Mouse (Mus musculus) forebrain, embryonic 14.5 days (tissue): ENCODE results near the gene Tex13c2. TPM values are rescaled to one million over a fixed set of nuclear protein-coding genes. Genes with fewer than 3 reads are reported as not detected.

ENCODE experiments used
- ATAC-seq: fragments of 200-750 bp; cut with Nextera tagmentation; 2 replicates; pipeline ENCODE4 v1.8.0; 2017; ENCODE audit warnings: mild to moderate bottlenecking, moderate library complexity
- DNase-seq: peaks from one replicate; pipeline ENCODE4 v3.0.0-alpha.2; 2015; ENCODE audit warnings: low spot score
- H3K27ac ChIP-seq: fragments of 300-500 bp; sonication (generic); 2 replicates; pipeline ENCODE4 v1.5.1; 2014; ENCODE audit warnings: low read depth, mild to moderate bottlenecking, control low read depth, low read length, moderate library complexity
- H3K27me3 ChIP-seq: fragments of 300-500 bp; sonication (generic); replicated peaks from 2 replicates; pipeline ENCODE4 v1.6.1; 2014; ENCODE audit warnings: low read length, control low read depth, mixed read lengths; ENCODE audit not compliant: control insufficient read depth, insufficient read depth
- H3K36me3 ChIP-seq: fragments of 300-500 bp; sonication (generic); 2 replicates; pipeline ENCODE4 v1.6.1; 2014; ENCODE audit warnings: low read length, control low read depth; ENCODE audit not compliant: control insufficient read depth, insufficient read depth
- H3K4me1 ChIP-seq: fragments of 300-500 bp; sonication (generic); 2 replicates; pipeline ENCODE4 v1.6.1; 2014; ENCODE audit warnings: antibody characterized with exemption, low read length, control low read depth; ENCODE audit not compliant: control insufficient read depth, insufficient read depth
- H3K4me2 ChIP-seq: fragments of 300-500 bp; sonication (generic); 2 replicates; pipeline ENCODE4 v1.6.1; 2014; ENCODE audit warnings: mild to moderate bottlenecking, control low read depth, low read length
- H3K4me3 ChIP-seq: fragments of 300-500 bp; sonication (generic); 2 replicates; pipeline ENCODE4 v1.5.1; 2014; ENCODE audit warnings: low read depth, low read length, control low read depth
- H3K9ac ChIP-seq: fragments of 300-500 bp; sonication (generic); 2 replicates; pipeline ENCODE4 v1.6.1; 2014; ENCODE audit warnings: mild to moderate bottlenecking, low read length, control low read depth, moderate library complexity
- H3K9me3 ChIP-seq: fragments of 300-500 bp; sonication (generic); replicated peaks from 2 replicates; pipeline ENCODE4 v1.6.1; 2016; ENCODE audit warnings: low read length, control low read depth, mixed read lengths; ENCODE audit not compliant: control insufficient read depth
- WGBS: fragments of 180-500 bp; shearing (Covaris S2); extraction: QIAGEN DNeasy Blood & Tissue Kit; methylation state at CpG from one replicate; pipeline ENCODE4 v1.1.7; 2014; 5-methylcytosine and 5-hydroxymethylcytosine counted together
- polyA plus RNA-seq: library from polyadenylated mRNA; unstranded; fragments of >200 nt; fragmentation: Nextera tagmentation; extraction: Ambion mirVana; gene quantifications from 2 replicates; pipeline ENCODE4 v1.2.1, GENCODE M21; 2014

Gene Tex13c2
- polyA plus RNA-seq, 1 experiment from 2014 or later = not detected

DNA sequence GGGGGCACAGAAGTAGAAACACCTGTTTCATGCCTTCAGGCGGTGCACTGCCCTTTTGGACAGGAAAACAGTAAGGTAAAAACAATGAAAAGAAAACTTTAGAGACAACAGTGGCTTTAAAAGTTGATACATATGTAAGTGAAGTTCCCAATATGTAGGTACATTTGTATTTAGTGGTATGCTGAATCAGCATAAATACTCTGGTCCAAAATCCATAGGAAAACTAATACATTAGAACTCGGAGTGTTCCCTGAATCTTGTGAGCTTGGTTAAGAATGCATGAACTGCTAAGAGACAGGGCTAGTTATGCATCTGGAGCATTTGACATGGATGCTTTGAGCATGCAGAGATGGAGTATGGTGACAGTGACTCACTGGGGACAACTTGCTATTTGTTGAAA is 33.4 kb downstream of the Tex13c2 start:
- DNase-seq (no peak), ATAC-seq (no peak)
- 77% methylated on average over 2 of the region's 2 CpGs for WGBS
- Histone ChIP-seq H3K4me1 (no peaks in the 10 kb centered on the region), H3K9me3 (no peaks in the 10 kb centered on the region), H3K9ac (no peak overlapping the region), H3K27ac (no peak overlapping the region), H3K27me3 (no peaks in the 10 kb centered on the region), H3K4me2 (no peak overlapping the region), H3K36me3 (no peaks in the 10 kb centered on the region), H3K4me3 (no peak overlapping the region)

- peak; percentile 10 for DNase-seq
- Histone ChIP-seq H3K4me2 (no peak overlapping the region), H3K4me1 (0 out of 2 replicates have a peak, but pooled peaks cover 3% of the 10 kb centered on the region), H3K36me3 (no peaks in the 10 kb centered on the region), H3K9me3 (no peaks in the 10 kb centered on the region), H3K9ac (no peak overlapping the region), H3K27me3 (no peaks in the 10 kb centered on the region), H3K4me3 (no peak overlapping the region), H3K27ac (no peak overlapping the region)
- 60% methylated on average over 4 of the region's 4 CpGs for WGBS
- ATAC-seq = no peak
Observed at GRCm38 (mm10) chrX:42530703-42531102, 41.2 kb downstream of the Tex13c2 start.

DNA sequence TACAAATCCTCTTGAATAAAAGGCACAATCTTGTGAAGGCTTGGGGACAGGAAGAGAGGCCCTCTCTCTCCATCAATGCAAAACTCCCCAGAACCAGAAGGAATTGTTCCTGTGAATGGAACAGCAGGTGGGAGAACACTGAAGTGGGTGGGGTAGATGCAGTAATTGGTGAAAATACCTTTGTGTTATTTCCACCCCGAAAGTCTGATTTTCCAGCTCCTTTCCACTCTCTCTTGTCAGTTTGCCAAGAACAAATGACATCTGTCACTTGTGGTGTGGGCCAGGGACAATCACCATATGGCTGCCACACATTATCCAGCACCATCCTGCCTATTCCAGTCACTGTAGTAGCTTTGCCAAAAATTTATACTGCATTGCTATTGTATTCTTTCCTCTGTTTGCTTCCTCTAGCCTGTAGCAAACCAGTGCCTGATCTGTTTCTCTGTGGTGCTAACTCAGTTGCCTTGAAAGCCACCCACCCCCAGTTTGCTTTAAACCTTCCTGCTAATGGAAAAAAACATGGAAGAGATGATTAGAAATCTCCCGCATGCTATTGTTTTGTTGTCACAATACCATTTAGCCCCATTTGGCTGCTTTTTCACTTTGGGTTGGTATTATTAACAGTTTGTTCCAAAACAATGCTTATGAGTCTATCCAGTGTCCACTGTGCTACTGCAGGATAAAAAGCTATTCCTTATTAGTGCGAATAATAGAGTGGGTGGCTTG is 50.7 kb downstream of the Tex13c2 start:
- H3K4me2 ChIP-seq = peak overlapping the region; percentile 28
- ATAC-seq (peak; percentile 94), DNase-seq (peak; percentile 79)
- H3K9ac ChIP-seq = 0 out of 2 replicates have a peak overlapping the region, but pooled peaks have one; percentile 29
- no peaks in the 10 kb centered on the region for H3K4me1 ChIP-seq
- H3K36me3 ChIP-seq = no peaks in the 10 kb centered on the region
- no peaks in the 10 kb centered on the region for H3K27me3 ChIP-seq
- H3K9me3 ChIP-seq = no peaks in the 10 kb centered on the region
- peak overlapping the region; percentile 70 for H3K27ac ChIP-seq
- H3K4me3 ChIP-seq = peak overlapping the region; percentile 6; the same call in 1 of the 2 replicates
- 23% methylated on average over 3 of the region's 3 CpGs for WGBS

- H3K9ac ChIP-seq = 0 out of 2 replicates have a peak overlapping the region, but pooled peaks have one; percentile 29
- H3K27ac ChIP-seq = peak overlapping the region; percentile 70
- ATAC-seq (peak; percentile 48), DNase-seq (peak; percentile 87)
- WGBS = 25% methylated on average over 5 of the region's 5 CpGs
- H3K4me3 ChIP-seq = peak overlapping the region; percentile 6; the same call in 1 of the 2 replicates
- no peaks in the 10 kb centered on the region for H3K36me3 ChIP-seq
- H3K4me2 ChIP-seq = peak overlapping the region; percentile 28
- no peaks in the 10 kb centered on the region for H3K9me3 ChIP-seq
- no peaks in the 10 kb centered on the region for H3K4me1 ChIP-seq
- H3K27me3 ChIP-seq = no peaks in the 10 kb centered on the region
Observed at GRCm38 (mm10) chrX:42540756-42541053, 51.2 kb downstream of the Tex13c2 start.

Other genes starting within 250 kb of the Tex13c2 start
- gene Sh2d1a, start 12.8 kb downstream of the Tex13c2 start, polyA plus RNA-seq = 2.4 and 3.1 TPM in 2 replicates